Mouse (Mus musculus) left cerebral cortex, postnatal 14 days (tissue): Measurements from ENCODE around the gene Tirap. TPM values are rescaled to one million over a fixed set of nuclear protein-coding genes. Genes with fewer than 3 reads are reported as not detected.

ENCODE experiments used
- DNase-seq, 2 experiments: peaks; one replicate each; pipeline ENCODE4 v3.0.0; 2021 to 2022; ENCODE audit warnings: low spot score in 2 of 2, mixed read lengths in 1 of 2
- intact Hi-C: fragments of 180-260 bp; cut with DNase I; formaldehyde crosslinking; loops from one replicate; pipeline ENCODE4 v1.15.1; 2025
- total RNA-seq, 2 experiments: library from RNA; stranded (reverse); gene quantifications; 2 replicates each; pipeline ENCODE4 v1.2.3; 2021

Tirap gene
- total RNA-seq, 2 experiments from 2014 or later = 1.8 to 2.7 TPM

GRCm38 (mm10) chr9:35194048-35194447, 6.0 kb downstream of the Tirap start:
- intact Hi-C loops = no loop called here
- DNase-seq = no peak

GRCm38 (mm10) chr9:35192983-35193542, 7.0 kb downstream of the Tirap start:
- no peak for DNase-seq
- intact Hi-C loops = no loop called here

GRCm38 (mm10) chr9:35188700-35189099, 11.4 kb downstream of the Tirap start:
- intact Hi-C loops = no loop called here
- peak; percentile 64 for DNase-seq

- intact Hi-C loops = no loop called here
- DNase-seq = no peak
Measured at GRCm38 (mm10) chr9:35187351-35187903, 12.7 kb downstream of the Tirap start.

- intact Hi-C loops = no loop called here
- DNase-seq = no peak
Measured at GRCm38 (mm10) chr9:35186430-35186829, 13.7 kb downstream of the Tirap start.

GRCm38 (mm10) chr9:35183359-35183758, 16.7 kb downstream of the Tirap start:
- intact Hi-C loops = no loop called here
- DNase-seq = no peak

- no peak for DNase-seq
- intact Hi-C loops = no loop called here
Measured at GRCm38 (mm10) chr9:35182832-35183231, 17.3 kb downstream of the Tirap start.

GRCm38 (mm10) chr9:35176124-35176659, 23.9 kb downstream of the Tirap start:
- DNase-seq = no peak
- intact Hi-C loops = no loop called here

- peak; percentile 95 to 96 for DNase-seq
- intact Hi-C loops = no loop called here
Measured at GRCm38 (mm10) chr9:35175251-35176123, 24.6 kb downstream of the Tirap start, which contains the start of gene Dcps. Gene Dcps (minus strand): TSS chr9:35176061.

GRCm38 (mm10) chr9:35173331-35173730, 26.8 kb downstream of the Tirap start:
- intact Hi-C loops = no loop called here
- no peak for DNase-seq

GRCm38 (mm10) chr9:35170071-35170470, 30.0 kb downstream of the Tirap start:
- intact Hi-C loops = no loop called here
- no peak for DNase-seq

- DNase-seq = no peak
- intact Hi-C loops = no loop called here
Measured at GRCm38 (mm10) chr9:35166798-35167635, 33.1 kb downstream of the Tirap start.

GRCm38 (mm10) chr9:35166144-35166797, 33.8 kb downstream of the Tirap start:
- intact Hi-C loops = no loop called here
- DNase-seq = peak; percentile 35 to 48

- DNase-seq = no peak
- intact Hi-C loops = no loop called here
Measured at GRCm38 (mm10) chr9:35164142-35164874, 35.8 kb downstream of the Tirap start.

GRCm38 (mm10) chr9:35163011-35163690, 36.9 kb downstream of the Tirap start:
- peak in 1 of 2 experiments; percentile 31 for DNase-seq
- intact Hi-C loops = no loop called here

GRCm38 (mm10) chr9:35161721-35162120, 38.4 kb downstream of the Tirap start:
- intact Hi-C loops = no loop called here
- DNase-seq = no peak

- DNase-seq = no peak
- intact Hi-C loops = no loop called here
Measured at GRCm38 (mm10) chr9:35160662-35161061, 39.4 kb downstream of the Tirap start.

- no peak for DNase-seq
- intact Hi-C loops = no loop called here
Measured at GRCm38 (mm10) chr9:35158477-35158876, 41.6 kb downstream of the Tirap start.
